Mouse (Mus musculus): ENCODE results near the gene AW011738.
A peak's percentile ranks its signal among the peaks of the same experiment; 100 is the strongest.

The AW011738 gene

GRCm38 (mm10) chr4:156200623-156201475 lies 2.3 kb upstream of the AW011738 start, which contains the start of gene Isg15:
Gene Isg15, minus strand, starts transcription at chr4:156200818.
- no peak for DNase-seq

- peak; percentile 40 for DNase-seq
Observed at GRCm38 (mm10) chr4:156202462-156202893, 626 bp upstream of the AW011738 start.

- peak; percentile 52 for DNase-seq
Observed at GRCm38 (mm10) chr4:156203413-156204131, 468 bp downstream of the AW011738 start.

GRCm38 (mm10) chr4:156208872-156209271 lies 5.8 kb downstream of the AW011738 start:
- no peak for DNase-seq

GRCm38 (mm10) chr4:156209963-156210635 lies 7.0 kb downstream of the AW011738 start:
- no peak for DNase-seq

- DNase-seq, result no peak
Observed at GRCm38 (mm10) chr4:156213134-156213533, 10.0 kb downstream of the AW011738 start.

GRCm38 (mm10) chr4:156215649-156216048 lies 12.5 kb downstream of the AW011738 start, which contains the start of gene Perm1:
Gene Perm1, plus strand, starts transcription at chr4:156215868.
- no peak for DNase-seq

GRCm38 (mm10) chr4:156216196-156216595 lies 13.1 kb downstream of the AW011738 start:
- DNase-seq, result no peak

GRCm38 (mm10) chr4:156217022-156217669 lies 14.0 kb downstream of the AW011738 start:
- no peak for DNase-seq

DNA sequence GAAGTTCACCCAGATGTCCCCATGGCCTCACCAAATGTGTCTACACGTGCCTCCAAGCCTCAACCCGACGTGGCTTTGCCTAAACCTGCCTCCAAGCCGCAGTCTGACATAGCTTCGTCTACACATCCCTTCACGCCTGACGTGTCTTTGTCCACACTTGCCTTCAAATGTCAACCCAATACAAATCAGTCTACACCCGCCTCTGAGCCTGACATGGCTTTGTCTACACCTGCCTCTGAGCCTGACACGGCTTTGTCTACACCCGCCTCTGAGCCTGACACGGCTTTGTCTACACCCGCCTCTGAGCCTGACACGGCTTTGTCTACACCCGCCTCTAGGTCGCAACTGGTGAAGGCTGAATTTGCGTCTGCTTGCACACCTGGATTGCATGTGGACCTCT lies 14.7 kb downstream of the AW011738 start:
- no peak for DNase-seq

DNA sequence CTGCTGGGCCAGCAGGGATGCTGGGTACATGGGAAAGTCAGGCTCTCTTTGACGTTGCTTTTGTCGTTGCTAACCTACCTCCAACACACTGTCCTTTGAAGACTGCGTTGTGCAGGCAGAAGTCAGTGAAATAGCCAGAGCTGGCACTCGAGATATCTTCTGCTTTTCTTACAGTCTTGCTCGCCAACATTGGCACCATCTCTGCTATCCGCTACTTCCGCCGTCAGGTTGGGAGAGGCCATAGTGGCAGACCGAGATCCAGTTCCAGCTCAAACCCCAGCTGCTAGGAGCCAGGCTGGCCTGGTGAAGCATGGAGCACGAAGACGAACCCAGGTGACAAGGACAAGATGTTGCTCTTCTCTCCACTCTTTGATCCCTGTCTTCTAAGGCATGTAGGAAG lies 16.8 kb downstream of the AW011738 start:
- no peak for DNase-seq

DNA sequence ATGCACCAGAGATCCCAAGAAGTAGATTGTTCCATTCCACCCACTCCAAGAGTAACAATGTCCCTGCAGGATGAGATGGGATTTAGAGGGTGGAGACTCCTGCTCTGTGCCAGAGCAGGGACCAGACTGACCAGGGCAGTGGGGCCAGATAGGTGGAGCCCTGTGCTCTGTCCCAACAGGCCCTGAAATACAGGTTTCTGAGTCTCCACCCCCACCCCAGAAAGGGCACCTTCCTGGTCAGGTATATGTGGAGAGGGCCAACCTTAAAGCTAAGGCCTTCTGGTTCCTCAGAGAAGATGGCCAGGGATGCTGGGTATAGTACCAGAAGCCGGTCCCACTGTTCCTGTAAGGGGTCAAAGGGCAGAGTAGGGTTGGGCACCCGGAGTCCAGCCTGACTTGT lies 21.2 kb downstream of the AW011738 start:
- DNase-seq, result no peak

- DNase-seq, result no peak
Observed at GRCm38 (mm10) chr4:156227752-156228392, 24.8 kb downstream of the AW011738 start.

DNA sequence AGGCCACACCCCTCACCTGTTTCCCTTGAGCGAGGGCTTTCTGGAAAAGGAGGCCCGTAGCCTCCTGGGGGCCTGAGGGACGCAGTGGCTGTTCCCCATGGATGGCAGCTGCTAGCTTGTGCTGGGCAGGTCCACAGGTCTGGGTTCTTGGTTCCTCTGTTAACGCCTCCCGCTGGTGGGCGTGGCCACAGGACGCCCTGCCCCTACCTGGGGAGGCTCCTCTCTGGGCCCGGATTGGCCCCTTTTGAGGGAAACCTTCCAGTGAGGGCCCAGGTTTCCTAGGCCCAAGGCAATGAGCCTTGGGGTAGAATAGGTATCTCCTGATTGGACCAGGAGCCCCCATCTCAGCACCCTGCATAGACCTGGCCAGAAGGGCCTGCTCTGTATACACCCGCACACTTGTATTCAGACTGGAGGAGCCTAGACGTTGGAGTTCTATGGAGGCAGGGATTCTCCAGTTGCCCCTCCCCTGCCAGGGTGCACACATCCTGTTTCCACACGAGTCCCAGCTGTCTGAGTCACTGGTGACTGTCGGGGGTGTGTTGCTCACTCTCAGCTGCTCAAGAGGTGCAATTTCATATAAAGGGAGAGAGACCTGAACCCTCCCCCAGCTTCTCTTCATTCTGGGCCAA lies 25.4 kb downstream of the AW011738 start:
- DNase-seq, result no peak

GRCm38 (mm10) chr4:156234021-156234501 lies 31.0 kb downstream of the AW011738 start:
- peak; percentile 59 for DNase-seq

- DNase-seq, result peak; percentile 81
Observed at GRCm38 (mm10) chr4:156234701-156235213, 31.7 kb downstream of the AW011738 start, which contains the start of gene Plekhn1. Gene Plekhn1, minus strand, starts transcription at chr4:156234857.

- DNase-seq, result peak; percentile 38
Observed at GRCm38 (mm10) chr4:156235360-156235770, 32.3 kb downstream of the AW011738 start.

GRCm38 (mm10) chr4:156235808-156236533 lies 32.9 kb downstream of the AW011738 start, which contains the start of gene Noc2l:
Gene Noc2l, plus strand, starts transcription at chr4:156236010.
- DNase-seq, result peak; percentile 90

GRCm38 (mm10) chr4:156236651-156237447 lies 33.7 kb downstream of the AW011738 start:
- DNase-seq, result peak; percentile 65

Measured in cerebellum, adult 9-11 months (tissue).